Mouse (Mus musculus): ENCODE results near the gene Ctnnd2. TPM values are rescaled to one million over a fixed set of nuclear protein-coding genes. Genes with fewer than 3 reads are reported as not detected.

The Ctnnd2 gene
- polyA plus RNA-seq, 1 experiment from 2014 or later: 81.5 TPM

DNA sequence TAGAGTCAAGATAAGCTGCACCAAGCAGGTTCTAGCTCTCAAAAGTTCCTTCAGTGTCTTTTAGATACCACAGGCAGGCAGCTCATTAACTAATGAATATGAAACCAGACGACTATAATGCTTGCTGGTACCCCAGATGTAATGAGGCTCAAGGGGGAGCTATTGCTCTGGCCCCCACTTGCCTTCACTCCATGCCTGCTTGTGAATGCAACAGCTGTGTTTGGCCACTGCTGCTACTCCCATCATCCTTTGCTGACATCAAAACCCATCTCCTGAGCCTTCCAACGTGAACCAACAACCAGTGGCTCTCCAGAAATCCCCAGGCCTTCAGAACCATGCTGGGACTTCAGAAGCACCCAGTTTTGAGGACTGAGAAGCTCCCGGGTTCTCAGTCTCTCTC, 883.8 kb downstream of the Ctnnd2 start:
- 62% methylated on average over 3 of the region's 3 CpGs for WGBS

DNA sequence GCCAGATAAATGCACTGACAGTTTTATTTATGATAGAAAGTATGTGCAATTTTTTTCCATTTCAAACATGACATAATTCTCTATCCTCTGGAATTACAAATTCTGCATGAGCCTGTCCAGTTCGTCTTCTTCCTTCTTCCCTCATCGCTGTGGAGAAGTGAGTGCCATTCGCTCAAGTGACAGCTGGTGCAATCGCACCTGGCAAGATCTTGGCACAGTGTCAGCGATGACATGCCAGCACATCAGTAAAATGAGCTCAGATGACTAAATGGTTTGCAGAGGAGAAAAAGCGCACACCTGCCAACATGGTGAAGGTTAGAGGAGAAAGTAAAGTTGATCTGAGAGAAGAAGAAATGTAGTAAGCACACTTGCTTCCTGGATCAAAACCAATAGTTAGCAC, 885.9 kb downstream of the Ctnnd2 start:
- no peak for ATAC-seq (ENCODE audit: low read depth)
- Histone ChIP-seq H3K27ac (ENCODE audit: low read depth, low read length) (no peak overlapping the region), H3K4me3 (ENCODE audit: low read depth, low read length) (no peak overlapping the region), H3K27me3 (ENCODE audit: control insufficient read depth, insufficient read depth, low read length) (no peaks in the 10 kb centered on the region), H3K9me3 (ENCODE audit: control insufficient read depth, low read length) (no peaks in the 10 kb centered on the region), H3K9ac (replicated peaks; ENCODE audit: low read depth, low read length) (no peak overlapping the region), H3K4me2 (ENCODE audit: low read depth, low read length) (no peak overlapping the region), H3K36me3 (ENCODE audit: control insufficient read depth, insufficient read depth, low read length) (no peaks in the 10 kb centered on the region), H3K4me1 (ENCODE audit: control insufficient read depth, insufficient read depth, low read length) (no peaks in the 10 kb centered on the region)
- WGBS: 89% methylated on average over 6 of the region's 6 CpGs

More for the DNA sequence above, 883.8 kb downstream of the Ctnnd2 start:
- no peak for ATAC-seq (ENCODE audit: low read depth)
- Histone ChIP-seq H3K27me3 (ENCODE audit: control insufficient read depth, insufficient read depth, low read length) (no peaks in the 10 kb centered on the region), H3K36me3 (ENCODE audit: control insufficient read depth, insufficient read depth, low read length) (no peaks in the 10 kb centered on the region), H3K9ac (replicated peaks; ENCODE audit: low read depth, low read length) (no peak overlapping the region), H3K4me2 (ENCODE audit: low read depth, low read length) (no peak overlapping the region), H3K27ac (ENCODE audit: low read depth, low read length) (no peak overlapping the region), H3K4me1 (ENCODE audit: control insufficient read depth, insufficient read depth, low read length) (no peaks in the 10 kb centered on the region), H3K4me3 (ENCODE audit: low read depth, low read length) (no peak overlapping the region), H3K9me3 (ENCODE audit: control insufficient read depth, low read length) (no peaks in the 10 kb centered on the region)

DNA sequence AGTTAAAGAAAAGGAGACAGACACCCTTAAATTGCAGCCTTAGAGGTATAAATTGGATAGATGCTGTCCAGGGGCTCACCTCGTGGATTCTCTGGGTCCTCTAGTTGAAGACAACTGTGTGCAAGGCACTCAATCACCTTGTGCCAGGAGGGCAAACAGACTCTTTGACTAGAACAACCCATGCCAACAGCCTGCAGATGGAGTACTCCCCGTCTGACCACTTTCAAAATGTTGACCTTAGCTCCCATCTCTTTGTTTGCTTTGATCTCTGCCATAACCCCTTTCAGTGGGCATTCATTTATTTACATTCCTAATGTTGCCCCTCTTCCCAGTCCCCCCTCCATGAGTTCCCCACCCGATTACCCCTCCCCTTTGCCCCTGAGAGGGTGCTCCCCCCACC, 891.3 kb downstream of the Ctnnd2 start:
- H3K9me3 ChIP-seq (ENCODE audit: control insufficient read depth, low read length): no peaks in the 10 kb centered on the region
- H3K27ac ChIP-seq (ENCODE audit: low read depth, low read length): no peak overlapping the region
- no peaks in the 10 kb centered on the region for H3K4me1 ChIP-seq (ENCODE audit: control insufficient read depth, insufficient read depth, low read length)
- no peak overlapping the region for H3K9ac ChIP-seq (replicated peaks; ENCODE audit: low read depth, low read length)
- no peaks in the 10 kb centered on the region for H3K36me3 ChIP-seq (ENCODE audit: control insufficient read depth, insufficient read depth, low read length)
- ATAC-seq (ENCODE audit: low read depth): no peak
- no peak overlapping the region for H3K4me3 ChIP-seq (ENCODE audit: low read depth, low read length)
- WGBS: 59% methylated on average over 3 of the region's 3 CpGs
- no peaks in the 10 kb centered on the region for H3K27me3 ChIP-seq (ENCODE audit: control insufficient read depth, insufficient read depth, low read length)
- H3K4me2 ChIP-seq (ENCODE audit: low read depth, low read length): no peak overlapping the region

DNA sequence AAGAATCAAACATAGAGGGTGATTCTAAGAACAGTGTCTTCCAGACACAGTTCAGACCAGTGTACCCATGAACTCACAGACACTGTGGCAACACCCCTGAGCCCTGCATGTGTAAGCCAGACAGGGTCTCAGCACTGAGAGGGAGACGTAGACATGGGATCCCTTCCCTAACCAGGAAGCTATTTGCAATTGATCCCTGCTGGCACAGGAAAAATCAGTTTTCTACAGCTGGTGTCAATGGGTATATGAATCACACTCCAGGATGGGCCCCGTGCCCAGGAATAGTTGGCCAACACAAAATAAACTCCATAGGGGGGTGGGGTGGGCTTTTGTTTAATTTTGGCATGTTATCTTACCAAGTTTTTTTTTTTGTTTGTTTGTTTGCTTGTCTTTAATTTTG, 895.7 kb downstream of the Ctnnd2 start:
- 63% methylated on average over 2 of the region's 2 CpGs for WGBS
- Histone ChIP-seq H3K4me3 (ENCODE audit: low read depth, low read length) (no peak overlapping the region), H3K27ac (ENCODE audit: low read depth, low read length) (no peak overlapping the region), H3K27me3 (ENCODE audit: control insufficient read depth, insufficient read depth, low read length) (no peaks in the 10 kb centered on the region), H3K36me3 (ENCODE audit: control insufficient read depth, insufficient read depth, low read length) (no peaks in the 10 kb centered on the region), H3K4me2 (ENCODE audit: low read depth, low read length) (no peak overlapping the region), H3K9me3 (ENCODE audit: control insufficient read depth, low read length) (no peaks in the 10 kb centered on the region), H3K9ac (replicated peaks; ENCODE audit: low read depth, low read length) (no peak overlapping the region), H3K4me1 (ENCODE audit: control insufficient read depth, insufficient read depth, low read length) (no peaks in the 10 kb centered on the region)
- ATAC-seq (ENCODE audit: low read depth): peak; percentile 41; the same call in 1 of the 2 replicates

GRCm38 (mm10) chr15:31070311-31070710, 897.9 kb downstream of the Ctnnd2 start:
- Histone ChIP-seq H3K27me3 (ENCODE audit: control insufficient read depth, insufficient read depth, low read length) (no peaks in the 10 kb centered on the region), H3K4me3 (ENCODE audit: low read depth, low read length) (no peak overlapping the region), H3K4me2 (ENCODE audit: low read depth, low read length) (no peak overlapping the region), H3K36me3 (ENCODE audit: control insufficient read depth, insufficient read depth, low read length) (no peaks in the 10 kb centered on the region), H3K27ac (ENCODE audit: low read depth, low read length) (no peak overlapping the region), H3K4me1 (ENCODE audit: control insufficient read depth, insufficient read depth, low read length) (no peaks in the 10 kb centered on the region), H3K9ac (replicated peaks; ENCODE audit: low read depth, low read length) (no peak overlapping the region), H3K9me3 (ENCODE audit: control insufficient read depth, low read length) (no peaks in the 10 kb centered on the region)
- 89% methylated on average over 5 of the region's 5 CpGs for WGBS
- no peak for ATAC-seq (ENCODE audit: low read depth)
